Mouse (Mus musculus) stomach, embryonic 15.5 days (tissue): Measurements from ENCODE around the gene Plekhm2. TPM values are rescaled to one million over a fixed set of nuclear protein-coding genes. Genes with fewer than 3 reads are reported as not detected.

Experiments
- ATAC-seq: fragments of 200-750 bp; cut with Nextera tagmentation; 2 replicates; pipeline ENCODE4 v1.8.0; 2017; ENCODE audit warnings: low read depth, moderate number of reproducible peaks, moderate TSS enrichment; ENCODE audit not compliant: insufficient read depth, low FRiP score
- H3K27ac ChIP-seq: fragments of 300-500 bp; sonication (generic); 2 replicates; pipeline ENCODE4 v1.5.1; 2015; ENCODE audit warnings: mild to moderate bottlenecking, inconsistent platforms
- H3K27me3 ChIP-seq: fragments of 300-500 bp; sonication (generic); replicated peaks from 2 replicates; pipeline ENCODE4 v1.6.1; 2015; ENCODE audit warnings: inconsistent platforms
- H3K36me3 ChIP-seq: fragments of 300-500 bp; sonication (generic); 2 replicates; pipeline ENCODE4 v1.6.1; 2015; ENCODE audit warnings: inconsistent platforms
- H3K4me1 ChIP-seq: fragments of 300-500 bp; sonication (generic); 2 replicates; pipeline ENCODE4 v1.6.1; 2015; ENCODE audit warnings: inconsistent platforms
- H3K4me2 ChIP-seq: fragments of 300-500 bp; sonication (generic); 2 replicates; pipeline ENCODE4 v1.6.1; 2015; ENCODE audit warnings: mild to moderate bottlenecking, inconsistent platforms
- H3K4me3 ChIP-seq: fragments of 300-500 bp; sonication (generic); replicated peaks from 2 replicates; pipeline ENCODE4 v1.5.1; 2015; ENCODE audit warnings: inconsistent platforms
- H3K9ac ChIP-seq: fragments of 300-500 bp; sonication (generic); 2 replicates; pipeline ENCODE4 v1.6.1; 2015; ENCODE audit warnings: inconsistent platforms
- H3K9me3 ChIP-seq: fragments of 300-500 bp; sonication (generic); 2 replicates; pipeline ENCODE4 v1.6.1; 2016; ENCODE audit warnings: inconsistent platforms
- WGBS: fragments of 180-500 bp; shearing (Covaris S2); methylation state at CpG from one replicate; pipeline ENCODE4 v1.1.7; 2015; 5-methylcytosine and 5-hydroxymethylcytosine counted together
- polyA plus RNA-seq: library from polyadenylated mRNA; unstranded; fragments of >200 nt; fragmentation: Nextera tagmentation; extraction: Ambion mirVana; gene quantifications from 2 replicates; pipeline ENCODE4 v1.2.1, GENCODE M21; 2015

Plekhm2 gene
- polyA plus RNA-seq, 1 experiment from 2014 or later = 6.9 TPM

DNA sequence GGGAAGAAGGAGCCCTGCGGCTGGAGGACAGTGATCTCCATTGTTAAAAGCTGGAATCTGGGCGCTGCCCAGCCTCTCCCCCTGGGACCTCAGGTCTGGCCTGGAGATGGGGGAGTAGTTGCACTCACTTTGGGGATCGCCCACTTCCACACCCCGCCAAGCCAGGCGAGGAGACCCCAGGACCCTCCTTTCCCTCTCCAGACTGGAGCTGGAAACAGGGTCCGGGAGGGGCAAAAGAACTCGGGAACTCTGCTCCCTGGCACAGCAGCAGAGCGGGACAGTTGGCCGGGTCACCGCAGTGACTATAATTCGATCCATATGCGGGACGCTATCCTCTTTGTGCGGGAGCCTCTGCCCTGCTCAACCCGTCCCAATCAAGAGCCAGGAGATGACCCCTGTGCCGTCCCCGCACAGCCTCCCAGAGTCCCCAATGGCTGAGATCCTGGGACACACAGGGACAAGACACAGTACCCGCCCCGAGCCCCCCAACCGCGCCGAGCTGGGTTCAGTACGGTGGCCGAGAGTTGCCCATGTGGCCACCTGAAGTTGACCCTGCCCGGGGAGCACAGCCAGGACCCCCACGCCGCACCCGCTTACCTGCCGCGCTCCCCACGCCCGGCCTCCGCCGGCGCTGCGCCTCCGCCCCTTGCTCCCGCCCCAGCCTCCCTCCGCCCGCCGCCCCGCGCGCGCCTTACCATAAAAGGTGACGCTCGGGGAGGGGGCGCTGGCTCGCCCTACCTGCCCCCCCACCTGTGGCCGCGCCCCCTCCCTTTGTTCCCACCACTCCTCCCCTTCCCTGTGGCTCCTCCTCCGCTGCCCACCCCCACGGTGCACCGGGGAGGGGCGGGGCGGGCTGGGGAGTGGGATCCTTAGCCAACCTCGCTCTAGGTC lies 65.2 kb downstream of the Plekhm2 start:
- Histone ChIP-seq H3K27me3 (no peaks in the 10 kb centered on the region), H3K9me3 (no peaks in the 10 kb centered on the region), H3K9ac (peak overlapping the region; percentile 77), H3K27ac (peak overlapping the region; percentile 94), H3K4me1 (peaks cover 36% of the 10 kb centered on the region), H3K36me3 (peaks cover 9% of the 10 kb centered on the region), H3K4me2 (peak overlapping the region; percentile 89), H3K4me3 (peak overlapping the region; percentile 71)
- 1% methylated on average over 56 of the region's 57 CpGs for WGBS
- ATAC-seq = peak; percentile 32; the same call in 1 of the 2 replicates

DNA sequence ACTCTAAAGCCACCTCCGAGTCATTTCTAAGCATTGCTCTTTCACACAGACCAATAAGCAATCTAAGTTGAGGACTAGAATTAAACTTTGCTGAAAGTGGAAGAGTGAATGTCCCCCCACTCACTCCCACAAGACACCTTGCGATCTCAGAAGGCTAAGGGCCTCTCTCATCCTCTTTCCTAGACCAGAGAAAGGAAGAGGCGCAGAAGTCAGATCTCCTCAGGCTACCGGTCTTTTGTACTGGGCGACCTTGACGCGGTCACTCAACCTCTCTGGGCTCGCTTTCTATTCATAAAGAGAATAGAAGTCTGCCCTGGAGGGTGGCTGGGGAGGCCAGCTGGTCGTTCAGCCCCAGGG lies 65.8 kb downstream of the Plekhm2 start:
- peak overlapping the region; percentile 89 for H3K4me2 ChIP-seq
- H3K4me1 ChIP-seq = peaks cover 30% of the 10 kb centered on the region
- H3K9me3 ChIP-seq = no peaks in the 10 kb centered on the region
- 1% methylated on average over 9 of the region's 9 CpGs for WGBS
- peak overlapping the region; percentile 94 for H3K27ac ChIP-seq
- peak overlapping the region; percentile 77 for H3K9ac ChIP-seq
- H3K4me3 ChIP-seq = peak overlapping the region; percentile 71
- ATAC-seq = no peak
- no peaks in the 10 kb centered on the region for H3K27me3 ChIP-seq
- H3K36me3 ChIP-seq = peaks cover 15% of the 10 kb centered on the region

- Histone ChIP-seq H3K27me3 (no peaks in the 10 kb centered on the region), H3K27ac (peak overlapping the region; percentile 94), H3K9me3 (no peaks in the 10 kb centered on the region), H3K36me3 (peaks cover 15% of the 10 kb centered on the region), H3K4me2 (peak overlapping the region; percentile 89), H3K4me3 (peak overlapping the region; percentile 71), H3K4me1 (peaks cover 30% of the 10 kb centered on the region), H3K9ac (peak overlapping the region; percentile 77)
- 2% methylated on average over 19 of the region's 19 CpGs for WGBS
- peak; percentile 54; the same call in 1 of the 2 replicates for ATAC-seq
These were observed 66.4 kb downstream of the Plekhm2 start for GRCm38 (mm10) chr4:141598199-141598893.

DNA sequence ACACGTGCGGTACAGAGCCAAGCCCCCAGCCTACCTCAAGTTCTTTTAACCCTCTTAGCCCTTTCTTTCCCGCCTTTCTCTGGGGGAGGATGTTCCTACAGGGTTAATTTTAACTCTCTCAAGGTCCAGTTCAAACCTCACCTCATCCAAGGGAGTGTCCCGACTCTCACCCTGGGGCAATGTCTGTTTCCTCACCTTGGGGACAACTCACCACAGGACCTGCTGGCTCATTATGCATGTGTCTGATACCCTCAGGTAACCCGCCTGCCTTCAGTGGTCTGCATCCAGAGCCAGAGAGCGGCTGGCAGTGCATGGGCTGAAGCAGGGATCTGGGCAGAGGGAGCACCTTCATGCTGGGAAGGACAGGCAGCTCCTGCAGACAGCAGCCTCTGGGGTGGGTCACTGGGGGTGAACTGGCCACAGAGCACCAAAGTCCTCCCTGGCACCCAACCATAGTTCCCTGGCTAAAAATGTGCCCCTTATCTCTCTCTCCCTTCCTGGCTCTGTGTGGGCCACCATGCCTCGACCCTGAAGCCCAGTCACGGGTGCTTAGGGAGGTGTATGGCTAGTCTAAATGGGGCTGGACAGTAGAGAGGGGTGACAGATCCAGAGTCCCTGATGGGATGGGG lies 67.9 kb downstream of the Plekhm2 start:
- Histone ChIP-seq H3K27ac (no peak overlapping the region), H3K9ac (no peak overlapping the region), H3K4me2 (no peak overlapping the region), H3K4me1 (peaks cover 30% of the 10 kb centered on the region), H3K27me3 (no peaks in the 10 kb centered on the region), H3K4me3 (no peak overlapping the region), H3K36me3 (peaks cover 19% of the 10 kb centered on the region), H3K9me3 (no peaks in the 10 kb centered on the region)
- no peak for ATAC-seq
- WGBS = 85% methylated on average over 8 of the region's 8 CpGs

DNA sequence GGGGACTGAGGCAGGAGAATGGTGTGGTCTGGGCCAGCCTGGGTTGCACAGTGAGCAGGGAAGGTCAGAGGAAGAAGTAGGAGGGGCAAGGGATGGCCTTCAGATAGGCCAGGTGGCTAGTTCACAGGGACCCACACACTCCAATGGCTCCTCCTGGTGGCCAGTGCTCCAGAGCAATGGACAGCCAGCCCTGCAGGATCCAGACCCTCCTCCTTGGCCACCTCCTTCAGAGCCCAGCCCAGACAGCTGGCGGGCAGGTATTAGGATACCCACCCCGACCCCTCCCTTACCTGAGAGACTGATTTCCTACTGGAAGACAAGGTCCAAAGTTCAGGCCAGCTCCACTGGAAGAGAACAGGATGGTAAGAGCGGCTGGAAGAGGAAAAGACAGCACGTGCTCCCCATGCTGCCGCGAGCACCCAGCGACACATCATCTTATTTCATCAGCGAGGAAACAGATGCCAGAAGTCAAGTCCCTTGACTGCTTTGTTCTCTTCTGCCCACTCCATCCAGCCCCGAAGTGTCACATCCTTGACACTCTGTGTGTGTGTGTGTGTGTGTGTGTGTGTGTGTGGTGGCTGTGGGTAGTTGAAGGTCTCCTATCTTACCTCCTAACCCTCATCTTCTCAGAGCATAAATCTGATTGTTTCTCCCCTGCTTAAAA lies 69.0 kb downstream of the Plekhm2 start:
- peaks cover 27% of the 10 kb centered on the region for H3K36me3 ChIP-seq
- no peak overlapping the region for H3K4me3 ChIP-seq
- H3K4me1 ChIP-seq = peaks cover 30% of the 10 kb centered on the region
- WGBS = 73% methylated on average over 9 of the region's 9 CpGs
- no peaks in the 10 kb centered on the region for H3K27me3 ChIP-seq
- no peaks in the 10 kb centered on the region for H3K9me3 ChIP-seq
- ATAC-seq = no peak
- no peak overlapping the region for H3K27ac ChIP-seq
- H3K4me2 ChIP-seq = no peak overlapping the region
- no peak overlapping the region for H3K9ac ChIP-seq

GRCm38 (mm10) chr4:141595138-141595537 lies 69.6 kb downstream of the Plekhm2 start:
- 92% methylated on average over 11 of the region's 11 CpGs for WGBS
- Histone ChIP-seq H3K4me3 (no peak overlapping the region), H3K36me3 (peaks cover 30% of the 10 kb centered on the region), H3K9ac (no peak overlapping the region), H3K27ac (no peak overlapping the region), H3K4me1 (peaks cover 24% of the 10 kb centered on the region), H3K27me3 (no peaks in the 10 kb centered on the region), H3K9me3 (no peaks in the 10 kb centered on the region), H3K4me2 (no peak overlapping the region)
- ATAC-seq = no peak

- H3K4me2 ChIP-seq = no peak overlapping the region
- peaks cover 4% of the 10 kb centered on the region; the same call in 1 of the 2 replicates for H3K4me1 ChIP-seq
- peaks cover 59% of the 10 kb centered on the region for H3K36me3 ChIP-seq
- no peaks in the 10 kb centered on the region for H3K27me3 ChIP-seq
- no peaks in the 10 kb centered on the region for H3K9me3 ChIP-seq
- H3K4me3 ChIP-seq = no peak overlapping the region
- no peak overlapping the region for H3K27ac ChIP-seq
- H3K9ac ChIP-seq = no peak overlapping the region
- no peak for ATAC-seq
- 23% methylated on average over 3 of the region's 3 CpGs for WGBS
These were observed 73.2 kb downstream of the Plekhm2 start for GRCm38 (mm10) chr4:141591547-141591946.

GRCm38 (mm10) chr4:141583919-141584318 lies 80.8 kb downstream of the Plekhm2 start:
- no peak overlapping the region for H3K4me3 ChIP-seq
- H3K27ac ChIP-seq = no peak overlapping the region
- peaks cover 41% of the 10 kb centered on the region for H3K36me3 ChIP-seq
- H3K4me1 ChIP-seq = no peaks in the 10 kb centered on the region
- WGBS = 92% methylated on average over 8 of the region's 8 CpGs
- no peak overlapping the region for H3K9ac ChIP-seq
- no peaks in the 10 kb centered on the region for H3K9me3 ChIP-seq
- no peak for ATAC-seq
- H3K27me3 ChIP-seq = no peaks in the 10 kb centered on the region
- H3K4me2 ChIP-seq = no peak overlapping the region

DNA sequence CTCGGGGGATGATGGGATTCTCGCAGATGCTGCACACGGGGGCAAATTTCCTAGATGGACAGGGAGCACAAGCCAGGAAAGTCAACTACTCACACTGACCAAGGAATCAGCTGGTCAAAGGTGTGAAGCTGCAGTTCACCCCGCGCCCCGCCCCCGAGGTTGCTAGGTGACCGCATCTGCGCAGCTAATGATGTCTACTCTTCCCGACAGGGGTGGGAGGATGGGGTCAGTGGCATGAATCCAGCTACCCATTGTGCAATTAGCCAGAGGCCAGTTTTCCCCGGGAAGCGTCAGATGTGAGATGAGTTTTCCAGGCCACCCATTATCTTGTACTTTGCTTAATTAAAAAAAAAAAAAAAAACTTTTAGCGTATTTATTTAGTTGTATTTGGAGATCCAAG lies 83.6 kb downstream of the Plekhm2 start:
- peaks cover 35% of the 10 kb centered on the region for H3K36me3 ChIP-seq
- WGBS = 89% methylated on average over 13 of the region's 13 CpGs
- no peak overlapping the region for H3K27ac ChIP-seq
- H3K9ac ChIP-seq = no peak overlapping the region
- H3K9me3 ChIP-seq = no peaks in the 10 kb centered on the region
- H3K4me1 ChIP-seq = no peaks in the 10 kb centered on the region
- H3K4me2 ChIP-seq = no peak overlapping the region
- H3K4me3 ChIP-seq = no peak overlapping the region
- H3K27me3 ChIP-seq = no peaks in the 10 kb centered on the region
- no peak for ATAC-seq

DNA sequence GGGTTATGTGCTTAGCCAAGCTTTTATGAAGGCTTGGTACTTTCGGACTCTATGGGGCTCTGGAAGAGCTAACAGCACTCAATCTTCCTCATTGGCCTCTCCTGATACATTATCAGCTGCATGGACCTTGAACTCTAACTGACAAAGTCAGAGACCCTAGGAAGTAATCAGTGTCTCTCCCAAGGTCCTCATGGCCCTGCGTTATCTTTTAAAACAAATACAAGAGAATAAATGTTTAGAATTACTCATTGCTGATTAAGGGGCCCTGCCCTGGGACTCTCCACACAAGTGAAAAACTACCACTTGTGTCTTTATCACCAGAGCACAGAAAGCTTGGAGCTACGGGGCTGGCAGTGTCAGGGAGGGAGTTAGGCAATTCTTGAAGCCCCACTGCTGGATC lies 85.9 kb downstream of the Plekhm2 start:
- H3K4me3 ChIP-seq = no peak overlapping the region
- H3K27me3 ChIP-seq = no peaks in the 10 kb centered on the region
- WGBS = 34% methylated on average over 3 of the region's 3 CpGs
- no peak overlapping the region for H3K9ac ChIP-seq
- no peak overlapping the region for H3K4me2 ChIP-seq
- H3K9me3 ChIP-seq = no peaks in the 10 kb centered on the region
- no peaks in the 10 kb centered on the region for H3K4me1 ChIP-seq
- H3K27ac ChIP-seq = peak overlapping the region; percentile 69; the same call in 1 of the 2 replicates
- H3K36me3 ChIP-seq = peaks cover 26% of the 10 kb centered on the region
- ATAC-seq = peak; percentile 78

- no peak for ATAC-seq
- H3K4me1 ChIP-seq = 0 out of 2 replicates have a peak, but pooled peaks cover 7% of the 10 kb centered on the region
- 93% methylated on average over 7 of the region's 7 CpGs for whole genome bisulfite sequencing
- no peaks in the 10 kb centered on the region for H3K27me3 ChIP-seq
- peaks cover 15% of the 10 kb centered on the region for H3K36me3 ChIP-seq
- no peak overlapping the region for H3K9ac ChIP-seq
- no peaks in the 10 kb centered on the region for H3K9me3 ChIP-seq
- H3K4me2 ChIP-seq = no peak overlapping the region
- H3K4me3 ChIP-seq = no peak overlapping the region
- H3K27ac ChIP-seq = no peak overlapping the region
These were observed 87.8 kb downstream of the Plekhm2 start for GRCm38 (mm10) chr4:141576877-141577276.
